Mouse (Mus musculus): Measurements from ENCODE around the gene Socs4.

Socs4 gene

GRCm38 (mm10) chr14:47276637-47277393, at the start of gene Socs4, which contains the start of gene Wdhd1:
Gene Socs4, plus strand, starts transcription at chr14:47276931.
Gene Wdhd1, minus strand, starts transcription at chr14:47276857.
- DNase-seq (ENCODE audit: low read depth, low spot score) = peak; percentile 91

GRCm38 (mm10) chr14:47229796-47230376, 46.8 kb upstream of the Socs4 start:
- no peak for DNase-seq (ENCODE audit: low read depth, low spot score)

GRCm38 (mm10) chr14:47233602-47234001, 43.1 kb upstream of the Socs4 start:
- no peak for DNase-seq (ENCODE audit: low read depth, low spot score)

- no peak for DNase-seq (ENCODE audit: low read depth, low spot score)
Measured at GRCm38 (mm10) chr14:47234032-47234431, 42.7 kb upstream of the Socs4 start.

- no peak for DNase-seq (ENCODE audit: low read depth, low spot score)
Measured at GRCm38 (mm10) chr14:47234526-47235250, 42.0 kb upstream of the Socs4 start.

GRCm38 (mm10) chr14:47236491-47236890, 40.2 kb upstream of the Socs4 start:
- no peak for DNase-seq (ENCODE audit: low read depth, low spot score)

- no peak for DNase-seq (ENCODE audit: low read depth, low spot score)
Measured at GRCm38 (mm10) chr14:47237286-47237685, 39.4 kb upstream of the Socs4 start.

GRCm38 (mm10) chr14:47240600-47240999, 36.1 kb upstream of the Socs4 start:
- no peak for DNase-seq (ENCODE audit: low read depth, low spot score)

GRCm38 (mm10) chr14:47241046-47241445, 35.7 kb upstream of the Socs4 start:
- DNase-seq (ENCODE audit: low read depth, low spot score) = no peak

GRCm38 (mm10) chr14:47242753-47243152, 34.0 kb upstream of the Socs4 start:
- DNase-seq (ENCODE audit: low read depth, low spot score) = peak; percentile 9

- no peak for DNase-seq (ENCODE audit: low read depth, low spot score)
Measured at GRCm38 (mm10) chr14:47249839-47250238, 26.9 kb upstream of the Socs4 start.

GRCm38 (mm10) chr14:47264866-47265265, 11.9 kb upstream of the Socs4 start:
- DNase-seq (ENCODE audit: low read depth, low spot score) = no peak

- no peak for DNase-seq (ENCODE audit: low read depth, low spot score)
Measured at GRCm38 (mm10) chr14:47265829-47266228, 10.9 kb upstream of the Socs4 start.

GRCm38 (mm10) chr14:47269056-47269455, 7.7 kb upstream of the Socs4 start:
- DNase-seq (ENCODE audit: low read depth, low spot score) = no peak

GRCm38 (mm10) chr14:47269706-47270105, 7.0 kb upstream of the Socs4 start:
- DNase-seq (ENCODE audit: low read depth, low spot score) = no peak

GRCm38 (mm10) chr14:47273751-47274150, 3.0 kb upstream of the Socs4 start:
- no peak for DNase-seq (ENCODE audit: low read depth, low spot score)

- DNase-seq (ENCODE audit: low read depth, low spot score) = no peak
Measured at GRCm38 (mm10) chr14:47275417-47275816, 1.3 kb upstream of the Socs4 start.

GRCm38 (mm10) chr14:47276036-47276603, 611 bp upstream of the Socs4 start:
- no peak for DNase-seq (ENCODE audit: low read depth, low spot score)

GRCm38 (mm10) chr14:47279058-47279457, 2.3 kb downstream of the Socs4 start:
- DNase-seq (ENCODE audit: low read depth, low spot score) = no peak

- no peak for DNase-seq (ENCODE audit: low read depth, low spot score)
Measured at GRCm38 (mm10) chr14:47281535-47281934, 4.8 kb downstream of the Socs4 start.

GRCm38 (mm10) chr14:47283568-47283967, 6.8 kb downstream of the Socs4 start:
- DNase-seq (ENCODE audit: low read depth, low spot score) = no peak

- no peak for DNase-seq (ENCODE audit: low read depth, low spot score)
Measured at GRCm38 (mm10) chr14:47285271-47285670, 8.5 kb downstream of the Socs4 start.

All from embryo, embryonic 11.5 days (tissue).